Mouse (Mus musculus): Measurements from ENCODE around the gene Mast4. TPM values are rescaled to one million over a fixed set of nuclear protein-coding genes. Genes with fewer than 3 reads are reported as not detected.

Mast4 gene
- polyA plus RNA-seq, 1 experiment from 2014 or later = 0.36 TPM

- H3K36me3 ChIP-seq (ENCODE audit: inconsistent target) = no peaks in the 10 kb centered on the region
- WGBS (ENCODE audit: missing documents) = 95% methylated on average over 4 of the region's 4 CpGs
- no peaks in the 10 kb centered on the region for H3K79me2 ChIP-seq (ENCODE audit: inconsistent target)
- H3K27ac ChIP-seq = no peak overlapping the region
- H3K4me3 ChIP-seq (ENCODE audit: inconsistent target) = no peak overlapping the region
Measured at GRCm38 (mm10) chr13:102984550-102984949, 349.7 kb downstream of the Mast4 start.

- H3K4me3 ChIP-seq (ENCODE audit: inconsistent target) = no peak overlapping the region
- 91% methylated on average over 5 of the region's 5 CpGs for WGBS (ENCODE audit: missing documents)
- no peaks in the 10 kb centered on the region for H3K79me2 ChIP-seq (ENCODE audit: inconsistent target)
Measured at GRCm38 (mm10) chr13:102973853-102974252, 360.4 kb downstream of the Mast4 start.

GRCm38 (mm10) chr13:102963471-102963870 is 370.8 kb downstream of the Mast4 start:
- H3K27ac ChIP-seq = no peak overlapping the region
- no peaks in the 10 kb centered on the region for H3K79me2 ChIP-seq (ENCODE audit: inconsistent target)
- 97% methylated on average over 6 of the region's 6 CpGs for WGBS (ENCODE audit: missing documents)
- H3K4me3 ChIP-seq (ENCODE audit: inconsistent target) = no peak overlapping the region
- no peaks in the 10 kb centered on the region for H3K36me3 ChIP-seq (ENCODE audit: inconsistent target)

More at GRCm38 (mm10) chr13:102973853-102974252, 360.4 kb downstream of the Mast4 start:
- Histone ChIP-seq H3K27ac (no peak overlapping the region), H3K36me3 (ENCODE audit: inconsistent target) (no peaks in the 10 kb centered on the region)

GRCm38 (mm10) chr13:102958273-102959270 is 375.7 kb downstream of the Mast4 start:
- Histone ChIP-seq H3K27ac (no peak overlapping the region), H3K4me3 (ENCODE audit: inconsistent target) (no peak overlapping the region), H3K79me2 (ENCODE audit: inconsistent target) (no peaks in the 10 kb centered on the region), H3K36me3 (ENCODE audit: inconsistent target) (no peaks in the 10 kb centered on the region)
- 63% methylated on average over 18 of the region's 19 CpGs for WGBS (ENCODE audit: missing documents)

GRCm38 (mm10) chr13:102957508-102958272 is 376.6 kb downstream of the Mast4 start:
- Histone ChIP-seq H3K4me3 (ENCODE audit: inconsistent target) (no peak overlapping the region), H3K79me2 (ENCODE audit: inconsistent target) (no peaks in the 10 kb centered on the region), H3K27ac (no peak overlapping the region), H3K36me3 (ENCODE audit: inconsistent target) (no peaks in the 10 kb centered on the region)
- 51% methylated on average over 15 of the region's 15 CpGs for WGBS (ENCODE audit: missing documents)

GRCm38 (mm10) chr13:102955506-102955905 is 378.8 kb downstream of the Mast4 start:
- 93% methylated on average over 2 of the region's 2 CpGs for WGBS (ENCODE audit: missing documents)
- Histone ChIP-seq H3K27ac (no peak overlapping the region), H3K36me3 (ENCODE audit: inconsistent target) (no peaks in the 10 kb centered on the region), H3K4me3 (ENCODE audit: inconsistent target) (no peak overlapping the region), H3K79me2 (ENCODE audit: inconsistent target) (no peaks in the 10 kb centered on the region)

GRCm38 (mm10) chr13:102949756-102950155 is 384.5 kb downstream of the Mast4 start:
- WGBS (ENCODE audit: missing documents) = 94% methylated on average over 7 of the region's 7 CpGs
- Histone ChIP-seq H3K27ac (no peak overlapping the region), H3K4me3 (ENCODE audit: inconsistent target) (no peak overlapping the region), H3K79me2 (ENCODE audit: inconsistent target) (no peaks in the 10 kb centered on the region), H3K36me3 (ENCODE audit: inconsistent target) (no peaks in the 10 kb centered on the region)

- H3K27ac ChIP-seq = no peak overlapping the region
- WGBS (ENCODE audit: missing documents) = 84% methylated on average over 3 of the region's 3 CpGs
- no peaks in the 10 kb centered on the region for H3K36me3 ChIP-seq (ENCODE audit: inconsistent target)
- H3K79me2 ChIP-seq (ENCODE audit: inconsistent target) = no peaks in the 10 kb centered on the region
- H3K4me3 ChIP-seq (ENCODE audit: inconsistent target) = no peak overlapping the region
Measured at GRCm38 (mm10) chr13:102948966-102949365, 385.3 kb downstream of the Mast4 start.

GRCm38 (mm10) chr13:102947546-102947945 is 386.8 kb downstream of the Mast4 start:
- WGBS (ENCODE audit: missing documents) = 95% methylated on average over 2 of the region's 2 CpGs
- Histone ChIP-seq H3K79me2 (ENCODE audit: inconsistent target) (no peaks in the 10 kb centered on the region), H3K4me3 (ENCODE audit: inconsistent target) (no peak overlapping the region), H3K27ac (no peak overlapping the region), H3K36me3 (ENCODE audit: inconsistent target) (no peaks in the 10 kb centered on the region)

- WGBS (ENCODE audit: missing documents) = 94% methylated on average over 13 of the region's 13 CpGs
- Histone ChIP-seq H3K79me2 (ENCODE audit: inconsistent target) (no peaks in the 10 kb centered on the region), H3K4me3 (ENCODE audit: inconsistent target) (no peak overlapping the region), H3K27ac (no peak overlapping the region), H3K36me3 (ENCODE audit: inconsistent target) (no peaks in the 10 kb centered on the region)
Measured at GRCm38 (mm10) chr13:102946024-102946821, 388.1 kb downstream of the Mast4 start.

GRCm38 (mm10) chr13:102945450-102945849 is 388.8 kb downstream of the Mast4 start:
- H3K36me3 ChIP-seq (ENCODE audit: inconsistent target) = no peaks in the 10 kb centered on the region
- whole genome bisulfite sequencing (ENCODE audit: missing documents) = 90% methylated on average over 7 of the region's 7 CpGs

GRCm38 (mm10) chr13:102944516-102944915 is 389.8 kb downstream of the Mast4 start:
- WGBS (ENCODE audit: missing documents) = 96% methylated on average over 4 of the region's 4 CpGs
- H3K27ac ChIP-seq = no peak overlapping the region
- no peaks in the 10 kb centered on the region for H3K79me2 ChIP-seq (ENCODE audit: inconsistent target)
- no peaks in the 10 kb centered on the region for H3K36me3 ChIP-seq (ENCODE audit: inconsistent target)
- no peak overlapping the region for H3K4me3 ChIP-seq (ENCODE audit: inconsistent target)

More at GRCm38 (mm10) chr13:102945450-102945849, 388.8 kb downstream of the Mast4 start:
- H3K4me3 ChIP-seq (ENCODE audit: inconsistent target) = no peak overlapping the region
- no peak overlapping the region for H3K27ac ChIP-seq
- H3K79me2 ChIP-seq (ENCODE audit: inconsistent target) = no peaks in the 10 kb centered on the region

GRCm38 (mm10) chr13:102942557-102942956 is 391.7 kb downstream of the Mast4 start:
- 90% methylated on average over 2 of the region's 2 CpGs for WGBS (ENCODE audit: missing documents)
- H3K27ac ChIP-seq = no peak overlapping the region

GRCm38 (mm10) chr13:102940476-102940875 is 393.8 kb downstream of the Mast4 start:
- H3K79me2 ChIP-seq (ENCODE audit: inconsistent target) = no peaks in the 10 kb centered on the region
- H3K27ac ChIP-seq = no peak overlapping the region
- no peak overlapping the region for H3K4me3 ChIP-seq (ENCODE audit: inconsistent target)
- 94% methylated on average over 6 of the region's 6 CpGs for WGBS (ENCODE audit: missing documents)
- H3K36me3 ChIP-seq (ENCODE audit: inconsistent target) = no peaks in the 10 kb centered on the region

More at GRCm38 (mm10) chr13:102942557-102942956, 391.7 kb downstream of the Mast4 start:
- Histone ChIP-seq H3K79me2 (ENCODE audit: inconsistent target) (no peaks in the 10 kb centered on the region), H3K36me3 (ENCODE audit: inconsistent target) (no peaks in the 10 kb centered on the region), H3K4me3 (ENCODE audit: inconsistent target) (no peak overlapping the region)
